Mouse (Mus musculus): Measurements from ENCODE around the gene Slc9a9.

DNA sequence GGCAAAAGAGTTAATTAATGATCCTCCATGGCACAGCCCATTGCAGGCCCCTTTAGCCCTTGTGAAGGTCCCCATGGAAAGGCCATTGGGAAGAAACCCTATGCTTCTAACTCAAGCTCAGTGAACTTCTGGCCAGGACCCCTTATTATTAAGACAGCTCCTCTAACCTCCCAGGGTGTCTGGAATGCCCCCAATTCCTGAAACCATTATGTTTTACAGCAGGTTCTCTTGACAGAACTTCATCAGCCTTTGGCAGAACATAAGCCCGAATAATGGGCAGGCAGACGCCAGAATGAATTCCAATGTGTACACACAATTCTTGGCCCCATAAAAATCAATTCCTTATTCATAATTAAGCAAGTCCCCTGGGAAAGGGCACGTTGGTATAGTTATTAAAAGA is 256.1 kb downstream of the Slc9a9 start:
- TF ChIP-seq CTCF (IDR thresholded peaks at IDR 0.05; ENCODE audit: low read depth): no peak
- no peak for TF ChIP-seq EP300 (IDR thresholded peaks at IDR 0.05; ENCODE audit: low read depth)
